Mouse (Mus musculus): ENCODE measurements at regions not wholly inside any gene's neighbourhood (a gene's known extent, or its start where the extent isn't known, plus 50 kb on each side); places are given as distances from the start of the nearest gene placed in this dataset.

DNA sequence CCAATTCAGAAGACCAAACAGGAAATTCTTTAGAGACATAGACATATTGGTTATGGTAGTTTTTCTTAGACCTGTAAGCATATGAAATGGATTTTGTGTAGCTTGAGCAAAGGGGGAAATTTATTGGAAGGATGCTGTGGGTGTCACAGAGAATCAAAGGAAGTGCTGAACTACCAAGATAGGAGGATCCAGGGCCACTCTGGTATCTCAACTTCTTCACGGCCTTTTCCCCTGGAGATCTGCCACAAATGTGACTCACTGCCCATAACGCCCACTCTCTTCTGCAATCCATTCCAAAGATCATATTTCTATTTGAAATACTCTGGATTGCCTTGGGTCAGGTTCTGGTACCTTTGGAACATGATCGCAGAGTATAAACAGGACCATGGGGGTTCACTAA, 161.6 kb upstream of the Fggy start:
- ChIA-PET CTCF (no interaction called here), POLR2A (interaction anchor here in 1 of 4 experiments (0.8 kb wide), 1 partner anchor 10 kb away, joined by 3 read pairs; no protein-coding TSS in a partner anchor)

DNA sequence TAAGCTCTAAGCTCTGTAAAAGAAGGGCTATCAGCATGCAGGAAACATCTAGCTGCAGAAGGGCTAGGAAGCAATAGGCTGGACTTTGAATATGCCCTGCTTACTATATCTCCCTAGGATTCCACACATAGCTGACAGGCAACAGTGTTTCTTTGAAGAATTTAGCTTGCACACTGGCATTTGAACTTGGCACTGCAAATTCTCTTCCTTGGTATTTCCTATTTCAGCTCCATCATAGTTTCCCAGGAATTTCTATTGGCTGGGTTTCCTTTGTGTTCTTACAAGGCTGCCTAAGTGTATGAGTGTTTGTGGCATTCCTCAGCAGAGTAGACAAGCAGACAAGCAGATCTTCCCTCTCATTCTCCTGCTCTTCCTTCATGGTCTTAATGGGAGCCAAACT, 159.0 kb upstream of the Fggy start:
- ChIA-PET CTCF (no interaction called here), POLR2A (no interaction called here)

DNA sequence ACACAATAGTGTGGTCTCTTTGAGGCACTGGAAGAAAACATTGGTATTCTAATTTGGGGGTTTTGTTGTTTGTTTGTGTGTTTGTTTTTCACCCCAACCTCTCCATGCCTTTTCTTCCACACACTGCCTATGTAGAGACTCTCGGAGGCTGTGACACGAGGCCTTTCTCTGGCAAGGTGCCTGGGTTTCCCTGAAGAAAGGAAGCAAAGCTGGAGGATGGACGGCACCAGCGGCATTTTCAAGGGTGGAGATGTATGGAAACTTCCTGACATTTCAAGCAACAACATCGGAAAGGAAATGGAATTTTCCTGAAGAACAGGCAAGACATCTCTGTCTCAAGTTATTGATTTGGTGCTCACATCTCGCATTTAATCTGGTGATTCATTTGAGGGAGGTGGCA, 155.0 kb upstream of the Fggy start:
- CTCF ChIA-PET = no interaction called here
- POLR2A ChIA-PET = no interaction called here

DNA sequence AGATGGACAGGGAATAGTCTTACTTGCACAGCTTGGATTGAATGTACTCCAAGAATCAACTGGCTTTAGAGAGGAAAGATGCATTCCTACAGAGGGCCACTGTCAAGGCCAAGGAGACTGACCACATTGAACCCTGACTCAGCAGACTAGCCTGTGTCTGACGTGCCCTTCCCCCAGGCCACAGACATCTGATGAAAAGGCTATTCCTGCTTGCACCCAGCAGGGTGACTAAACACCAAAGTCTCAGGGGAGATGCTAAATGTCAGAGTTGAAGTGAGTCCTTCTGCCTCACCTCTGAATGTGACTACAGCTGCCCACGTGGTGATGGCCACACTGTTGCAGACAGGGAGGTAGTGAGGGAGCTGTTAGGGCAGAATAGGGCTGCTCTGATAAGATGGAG, 140.2 kb upstream of the Fggy start:
- ChIA-PET POLR2A (no interaction called here), CTCF (no interaction called here)

DNA sequence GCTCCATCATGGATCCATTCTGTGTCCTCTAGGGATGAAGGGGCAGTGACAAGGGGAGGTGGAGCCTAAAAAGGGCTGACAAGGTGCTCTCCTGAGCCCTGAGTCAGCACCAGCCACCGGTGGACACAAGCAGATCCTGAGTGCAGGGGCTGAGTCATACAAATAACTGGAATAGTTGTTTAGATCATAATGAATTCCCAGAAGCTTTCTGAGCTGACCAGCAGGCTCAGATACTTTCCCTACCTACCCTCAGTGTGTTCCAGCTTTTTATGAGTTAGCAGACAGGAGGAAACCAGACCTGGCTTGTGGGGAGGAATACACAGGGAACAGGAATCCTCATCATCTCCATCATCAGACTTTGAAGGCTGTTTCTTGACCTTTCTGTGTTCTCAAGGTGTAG, 130.7 kb upstream of the Fggy start:
- POLR2A ChIA-PET = no interaction called here
- CTCF ChIA-PET = no interaction called here

DNA sequence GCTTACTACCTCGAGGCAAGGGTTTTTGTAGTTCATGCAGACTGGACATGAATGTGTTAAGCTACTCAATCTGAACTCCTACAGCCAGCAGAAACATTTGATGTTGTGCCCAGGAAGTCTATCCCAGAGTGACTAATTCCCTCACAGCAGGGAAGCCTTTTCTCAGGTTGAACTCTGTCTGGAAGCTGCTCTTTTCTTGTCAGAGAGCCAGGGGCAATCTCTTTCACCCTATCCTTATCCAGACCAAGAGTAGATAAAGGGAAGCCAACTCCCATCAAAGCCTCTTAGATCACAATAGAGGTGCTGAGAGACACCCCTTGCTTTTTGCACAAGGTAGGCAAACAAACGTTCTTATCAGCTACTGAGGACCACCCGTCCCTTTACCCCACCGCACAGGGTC, 122.8 kb upstream of the Fggy start:
- ChIA-PET CTCF (no interaction called here), POLR2A (interaction anchor here in 1 of 4 experiments (0.6 kb wide), 1 partner anchor 273 kb away, joined by 3 read pairs; no protein-coding TSS in a partner anchor)

DNA sequence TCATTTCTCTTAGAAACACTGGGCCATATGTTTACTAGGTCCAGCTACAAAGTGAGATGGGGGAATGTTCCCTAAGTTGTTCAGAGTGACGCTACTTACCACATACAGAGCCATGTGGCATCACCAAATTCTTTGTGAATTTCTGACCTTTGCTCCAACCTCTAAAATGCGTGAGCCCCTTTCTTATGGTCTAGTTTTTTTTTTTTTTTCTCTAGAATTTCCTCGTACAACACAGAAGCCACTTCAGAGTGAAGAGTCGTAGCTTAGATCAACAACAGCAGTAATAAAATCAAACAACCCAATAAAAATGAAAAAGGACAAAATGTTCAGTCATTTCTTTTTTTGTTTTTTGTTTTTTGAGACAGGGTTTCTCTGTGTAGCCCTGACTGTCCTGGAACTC, 122.2 kb upstream of the Fggy start:
- POLR2A ChIA-PET = no interaction called here

DNA sequence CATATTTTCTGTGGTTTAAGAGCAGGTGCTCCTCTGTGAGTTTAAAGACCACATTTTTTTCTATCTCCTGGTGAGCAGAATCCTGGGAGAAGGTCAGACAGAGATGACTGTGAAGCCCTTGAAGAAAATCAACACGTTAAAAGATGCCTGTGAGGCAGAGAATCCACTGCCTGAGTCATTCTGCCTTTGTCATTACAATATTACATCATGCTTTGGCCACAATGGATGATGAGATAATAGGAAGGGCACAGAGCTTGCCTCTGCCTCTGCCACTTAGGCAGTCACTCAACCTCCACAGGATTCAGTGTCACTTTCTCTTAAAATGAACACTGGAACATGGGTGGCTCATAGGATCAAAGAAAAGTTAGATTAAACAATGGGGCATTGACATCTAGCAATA, 117.5 kb upstream of the Fggy start:
- CTCF ChIA-PET = no interaction called here
- POLR2A ChIA-PET = no interaction called here

More for the DNA sequence above, 122.2 kb upstream of the Fggy start:
- CTCF ChIA-PET = no interaction called here

DNA sequence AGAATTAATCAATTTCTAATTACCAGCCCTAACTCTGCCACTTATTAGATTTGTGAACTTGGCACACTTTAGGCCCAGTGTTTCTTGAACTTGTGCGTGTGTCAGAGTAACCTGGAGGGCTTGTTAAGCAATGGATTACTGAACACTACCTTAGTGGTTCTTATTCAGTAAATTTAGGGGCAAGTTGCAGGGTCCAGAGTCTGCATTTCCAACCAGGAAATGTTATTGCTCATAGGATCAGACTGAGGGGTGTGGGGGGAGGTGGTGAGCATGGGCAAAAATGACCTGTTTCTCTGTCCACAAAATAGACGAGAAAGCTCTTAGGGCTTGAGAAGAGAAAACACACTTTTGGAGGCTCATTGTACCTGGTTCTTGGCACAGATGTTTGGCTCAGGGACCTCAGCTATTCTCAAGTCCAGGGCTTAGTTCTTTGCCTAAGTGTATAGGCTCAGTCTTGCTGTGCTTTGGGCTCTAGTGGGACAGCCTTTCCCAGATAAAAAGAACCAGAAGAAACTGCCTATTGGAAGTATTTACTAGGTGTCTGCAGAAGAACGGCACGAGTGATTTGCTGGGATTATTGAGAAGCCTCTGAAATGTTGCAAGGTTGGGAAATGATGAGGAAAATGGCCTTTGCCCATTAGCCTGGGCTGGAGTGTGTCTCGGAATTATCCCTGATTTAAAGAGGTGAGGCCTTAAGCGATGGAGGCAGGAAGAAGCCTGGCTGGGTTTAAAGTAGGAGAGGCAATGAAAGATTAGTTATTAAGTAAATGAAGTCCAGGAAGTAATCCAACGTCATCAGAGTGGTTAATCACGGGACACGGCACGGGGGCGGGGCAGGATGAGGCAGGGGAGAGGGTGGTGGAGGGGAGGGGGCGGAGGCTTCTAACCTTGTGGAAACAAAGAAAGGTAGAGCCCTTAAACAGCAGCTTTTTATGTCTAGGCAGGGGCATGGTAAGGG, 113.2 kb upstream of the Fggy start:
- POLR2A ChIA-PET = interaction anchor here in 2 of 4 experiments (0.6 to 1.9 kb wide), 2 partner anchors 282 to 392 kb away, joined by 3 to 6 read pairs; partner anchors contain the start of gene Jun (in 1 of the 2)
- CTCF ChIA-PET = no interaction called here

DNA sequence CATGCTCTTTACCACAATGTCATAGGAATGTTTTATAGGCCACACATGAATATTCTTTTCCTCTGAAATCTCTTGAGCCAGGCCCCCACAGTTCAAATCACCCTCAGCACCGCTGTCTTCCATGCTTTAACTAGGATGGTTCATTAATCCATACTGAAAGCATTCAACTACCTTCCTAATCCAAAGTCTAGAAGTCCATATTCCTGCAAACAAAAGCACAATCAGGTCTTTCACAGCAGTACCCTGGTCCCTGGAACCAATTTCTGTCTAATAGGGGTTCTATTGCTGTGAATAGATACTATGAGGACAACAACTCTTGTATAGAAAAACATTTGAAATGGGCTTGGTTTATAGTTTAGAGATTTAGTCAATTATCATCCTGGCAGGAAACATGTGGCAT, 107.0 kb upstream of the Fggy start:
- CTCF ChIA-PET = no interaction called here

DNA sequence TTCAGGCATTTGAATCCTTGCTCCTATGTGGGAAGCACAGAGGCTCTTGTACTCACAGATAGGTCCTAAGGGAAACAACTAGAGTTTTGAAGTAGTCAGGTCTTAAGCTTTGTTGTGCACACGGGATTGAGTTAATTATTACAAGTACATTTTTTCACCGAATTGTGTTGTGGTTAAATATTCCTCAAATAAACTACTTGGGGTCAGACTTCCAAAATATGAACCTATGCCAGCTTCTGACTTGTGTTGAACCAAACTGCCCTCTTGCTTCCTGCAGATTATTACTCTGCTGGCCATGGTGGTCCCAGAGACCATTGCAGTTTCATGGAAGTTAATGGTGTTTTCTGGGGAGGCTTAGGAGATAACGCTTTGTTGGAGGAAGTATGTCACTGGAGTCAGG, 105.5 kb upstream of the Fggy start:
- POLR2A ChIA-PET = no interaction called here
- CTCF ChIA-PET = no interaction called here

More for the DNA sequence above, 107.0 kb upstream of the Fggy start:
- POLR2A ChIA-PET = no interaction called here

DNA sequence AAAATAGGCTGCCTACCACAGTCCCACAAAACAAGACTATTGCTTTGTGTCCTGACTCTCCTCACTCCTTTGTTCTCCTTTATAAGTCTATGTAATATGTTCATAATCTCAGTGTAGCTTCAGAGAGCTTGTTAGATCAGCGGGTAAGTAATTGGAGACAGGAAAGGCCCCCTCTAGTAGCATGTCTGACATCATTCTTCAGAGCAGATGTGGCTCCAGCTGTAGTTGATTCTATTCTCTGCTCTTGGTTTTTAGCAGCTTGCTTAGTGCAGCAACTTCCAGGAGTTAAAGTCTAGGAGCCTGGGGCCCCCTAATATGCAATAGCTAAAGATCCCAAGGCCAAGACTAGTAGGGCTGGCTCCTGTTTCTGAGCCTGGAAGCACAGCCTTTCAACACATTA, 101.0 kb upstream of the Fggy start:
- ChIA-PET CTCF (no interaction called here), POLR2A (interaction anchor here in 1 of 4 experiments (0.5 kb wide), 1 partner anchor 810 kb away, joined by 3 read pairs; no protein-coding TSS in a partner anchor)

DNA sequence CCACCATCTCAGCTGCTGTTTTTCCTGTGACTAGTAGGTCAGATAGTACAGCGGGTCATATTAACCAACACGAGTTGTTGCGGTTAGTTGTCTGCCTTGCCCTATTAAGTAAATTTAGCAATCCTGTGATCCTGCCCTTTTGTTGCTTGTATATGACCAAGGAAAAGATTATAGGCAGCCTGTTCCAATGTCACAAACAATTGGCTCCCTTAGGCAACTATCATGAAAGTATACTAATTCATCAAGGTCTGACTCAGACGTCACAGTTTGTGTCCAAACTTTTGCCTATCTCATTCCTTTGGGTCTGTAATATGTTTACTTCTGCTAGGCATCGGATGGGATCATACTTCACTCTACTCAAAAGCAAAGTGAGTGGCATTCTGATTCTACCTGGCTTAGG, 100.4 kb upstream of the Fggy start:
- ChIA-PET POLR2A (interaction anchor here in 1 of 4 experiments (0.5 kb wide), 1 partner anchor 811 kb away, joined by 3 read pairs; no protein-coding TSS in a partner anchor), CTCF (no interaction called here)

DNA sequence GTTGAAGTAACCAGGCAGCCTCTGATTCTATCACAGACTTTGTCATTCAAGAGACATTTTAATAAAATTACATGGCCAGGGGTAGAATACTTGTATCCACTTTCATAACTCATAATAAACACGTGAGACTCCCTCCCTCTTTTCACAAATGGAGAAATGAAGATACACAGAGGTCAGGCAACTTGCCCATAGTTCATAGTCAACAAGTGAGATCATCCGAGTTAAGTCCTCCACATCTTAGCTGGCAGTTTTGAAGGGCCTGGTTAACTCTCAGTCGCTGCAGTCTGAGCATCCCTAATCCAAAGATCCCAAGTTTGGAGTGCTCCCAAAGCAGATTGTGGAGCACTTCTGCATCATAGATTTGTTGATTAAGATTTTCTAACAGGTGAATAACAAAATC, 94.8 kb upstream of the Fggy start:
- CTCF ChIA-PET = no interaction called here
- POLR2A ChIA-PET = no interaction called here

DNA sequence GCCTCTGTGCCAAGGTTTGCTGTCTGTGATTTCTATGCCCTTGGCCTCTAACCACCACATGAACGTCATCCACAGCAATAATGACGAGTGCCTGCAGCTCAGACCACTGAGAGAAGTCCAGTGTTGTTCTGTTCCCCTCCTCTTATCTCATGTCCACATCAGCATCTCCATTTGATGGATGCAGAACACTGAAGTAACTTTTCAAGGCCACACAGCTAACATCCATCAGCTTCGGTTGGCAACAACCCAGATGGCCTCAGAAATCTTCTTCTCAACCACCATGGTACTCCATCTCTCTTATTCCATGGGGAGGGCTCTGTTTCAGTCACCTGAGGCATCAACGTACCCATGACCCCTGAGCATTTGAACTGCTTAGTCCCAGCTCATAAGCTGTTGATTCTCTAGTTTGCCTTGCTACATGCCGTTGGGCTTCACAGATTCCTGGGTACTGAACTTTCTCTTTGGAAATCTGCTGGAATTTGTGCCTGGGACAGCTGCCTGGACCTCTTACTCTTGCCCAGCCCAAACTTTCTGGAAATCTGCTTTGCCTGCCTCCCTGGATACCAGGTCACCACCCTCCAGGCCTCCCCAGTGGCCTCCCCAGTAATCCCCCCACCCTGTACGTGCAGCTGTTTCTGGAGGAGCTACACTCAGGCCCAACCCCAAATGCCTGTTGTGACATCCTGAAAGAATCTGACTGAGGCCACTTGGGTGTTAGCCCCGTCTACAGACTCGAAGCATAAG, 94.1 kb upstream of the Fggy start:
- ChIA-PET POLR2A (no interaction called here), CTCF (no interaction called here)

DNA sequence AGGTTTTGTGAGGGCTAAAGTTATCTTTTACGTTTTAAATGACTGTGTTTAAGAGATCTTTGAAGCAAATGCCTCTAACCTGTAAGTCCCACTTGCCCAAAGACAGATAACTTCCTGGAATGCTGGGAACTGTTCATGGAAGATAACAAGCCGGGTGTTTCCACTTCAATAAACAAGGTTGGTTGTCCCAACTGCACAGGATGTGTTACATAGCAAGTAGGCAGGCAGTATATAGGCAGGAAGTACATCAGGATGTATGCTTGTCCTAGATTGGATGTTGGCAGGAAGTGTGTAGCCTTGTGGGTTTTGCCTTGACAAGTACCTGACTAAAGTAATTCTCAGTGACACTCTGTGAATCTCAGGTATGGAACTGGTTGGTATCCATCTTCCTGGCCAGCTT, 90.7 kb upstream of the Fggy start:
- CTCF ChIA-PET = no interaction called here
- POLR2A ChIA-PET = no interaction called here

DNA sequence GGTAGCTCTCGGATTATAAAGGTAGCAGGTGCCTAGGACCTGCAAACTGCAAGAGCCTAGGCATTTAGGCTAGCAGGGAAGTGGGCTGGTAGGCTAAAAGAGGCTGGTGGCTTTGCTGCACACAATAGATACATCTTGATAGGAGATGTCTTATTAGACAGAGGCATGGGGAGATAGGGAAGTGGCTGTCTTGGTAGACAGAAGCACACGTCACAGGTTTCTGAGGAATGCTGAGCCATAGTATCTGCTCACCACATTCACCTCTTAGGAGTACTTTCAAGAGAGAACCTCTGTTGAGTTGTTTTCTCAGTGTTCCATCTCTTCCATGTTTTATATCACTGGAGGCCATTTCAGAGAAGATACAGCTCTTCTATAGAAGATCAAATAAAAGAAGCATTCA, 89.8 kb upstream of the Fggy start:
- CTCF ChIA-PET = no interaction called here
- POLR2A ChIA-PET = no interaction called here

DNA sequence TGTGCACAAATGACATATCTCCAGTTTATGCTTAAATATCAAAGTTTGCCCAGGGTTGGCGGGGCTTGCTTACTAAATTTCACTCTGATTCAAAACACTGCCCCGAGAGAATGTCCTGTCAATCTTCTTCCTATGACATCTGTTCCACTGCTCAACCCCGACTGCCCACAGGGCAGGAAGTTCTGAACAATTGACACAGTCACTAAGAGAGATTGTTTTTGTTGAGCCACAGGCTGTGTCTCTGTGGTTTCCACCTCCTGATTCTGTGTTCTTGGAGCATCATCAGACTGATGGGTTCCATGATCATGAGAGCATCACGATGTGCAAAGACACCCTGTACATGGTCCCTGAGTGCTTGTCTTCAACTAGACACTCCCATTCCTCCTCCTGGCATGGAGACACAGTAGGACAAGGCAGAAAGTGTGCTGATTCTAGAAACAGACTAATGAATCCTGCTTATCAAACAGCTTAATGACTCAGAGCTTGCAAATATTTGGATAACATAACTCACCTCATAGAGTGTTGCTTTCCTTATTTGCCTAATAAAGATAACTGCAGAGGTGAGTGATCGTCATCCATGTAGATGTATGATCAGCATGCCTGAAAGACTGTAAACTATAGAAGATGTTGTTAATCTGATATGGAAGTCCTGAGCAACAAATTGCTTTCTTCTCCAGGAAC, 82.4 kb upstream of the Fggy start:
- ChIA-PET CTCF (no interaction called here), POLR2A (interaction anchor here in 1 of 4 experiments (0.6 kb wide), 1 partner anchor 312 kb away, joined by 3 read pairs; no protein-coding TSS in a partner anchor)

DNA sequence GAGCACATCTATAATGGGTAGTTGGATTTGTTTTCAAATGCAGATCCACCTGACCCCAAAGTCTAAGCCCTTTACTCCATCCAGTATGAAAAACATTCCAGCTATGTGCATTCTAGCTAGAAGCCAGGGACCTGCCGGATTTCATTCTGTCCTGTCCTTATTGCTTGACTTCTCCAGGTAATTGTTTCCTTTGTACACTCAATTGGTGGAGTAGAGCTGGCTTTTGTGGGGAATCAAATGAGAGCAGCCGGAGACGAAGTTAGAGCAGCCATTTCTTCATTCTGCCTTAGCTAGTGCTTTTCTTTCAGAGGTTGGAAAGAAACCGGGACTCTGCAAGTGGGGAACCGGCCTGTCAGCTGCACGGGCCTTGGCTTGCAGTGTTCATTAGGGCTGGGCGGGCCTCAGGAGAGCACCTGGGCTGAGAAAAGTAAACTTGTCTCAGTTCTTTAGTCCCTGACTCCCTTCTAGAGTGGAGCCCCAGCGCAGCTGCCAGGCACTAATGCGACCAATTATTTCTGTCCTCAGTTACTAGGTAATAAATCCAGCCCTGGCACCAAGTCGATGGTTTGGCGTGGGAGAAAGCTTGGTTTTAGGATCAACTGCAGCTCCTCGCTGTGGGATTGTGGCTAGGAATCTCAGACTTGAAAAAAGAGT, 81.1 kb upstream of the Fggy start:
- ChIA-PET POLR2A (interaction anchor here in 2 of 4 experiments (1.3 kb wide), 2 partner anchors 424 to 425 kb away, joined by 3 to 9 read pairs; partner anchors contain the start of gene Jun (in 2 of the 2)), CTCF (no interaction called here)

DNA sequence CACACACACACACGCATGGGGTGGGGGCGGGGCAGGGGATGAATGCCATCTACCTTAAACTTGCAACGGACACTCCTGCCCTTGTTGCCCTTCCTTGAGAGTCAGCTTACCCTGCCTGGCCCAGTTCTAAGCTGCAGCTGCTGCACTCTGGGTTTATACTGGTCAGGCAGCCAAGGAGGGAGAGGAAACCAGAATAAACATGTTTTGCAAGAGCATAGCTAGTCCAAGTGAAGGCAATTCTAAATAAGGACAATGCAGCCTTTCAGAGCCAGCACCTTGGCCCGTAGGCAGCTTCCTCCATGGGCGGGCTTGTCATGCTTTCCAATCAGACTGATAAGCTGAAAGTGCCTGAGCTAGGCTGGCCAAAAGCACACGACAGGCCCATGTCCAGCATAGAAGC, 73.7 kb upstream of the Fggy start:
- CTCF ChIA-PET = interaction anchor here in 1 of 4 experiments (0.6 kb wide), 1 partner anchor 1301 kb away, joined by 3 read pairs; no protein-coding TSS in a partner anchor

More for the DNA sequence above, 73.7 kb upstream of the Fggy start:
- POLR2A ChIA-PET = interaction anchor here in 1 of 4 experiments (0.8 kb wide), 2 partner anchors 432 to 1318 kb away, joined by 3 to 7 read pairs; partner anchors contain the start of gene Jun

All from embryonic stem cell, embryonic (primary cell).